ENCODE assay signal across 15 mouse cellular contexts in the genomic region with DNA sequence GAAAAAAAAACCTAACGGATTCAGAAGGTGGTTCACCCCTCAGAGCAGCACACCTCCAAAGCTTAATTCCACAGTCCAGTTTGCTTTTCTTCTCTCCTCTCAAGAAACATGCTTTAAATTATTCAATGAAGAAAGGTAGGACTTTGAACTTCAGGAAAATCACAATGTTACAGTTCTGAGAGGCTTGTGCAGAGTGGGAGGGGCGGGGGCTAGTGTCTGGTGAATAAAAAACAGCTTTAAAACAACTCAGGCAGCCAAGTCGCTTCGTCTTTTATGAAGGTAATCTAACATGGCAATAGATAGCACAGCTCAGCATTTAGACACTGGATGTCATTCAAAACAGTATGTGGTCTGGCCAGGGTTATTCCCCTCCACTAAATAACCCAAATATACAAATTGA.
"Had no signal": no experiment of that assay in that cellular context is flagged by ENCODE, and none has a peak within 500 bp of the region (broad histone marks: within the 10 kb centered on the region; RNA-seq: fewer than 3 reads in every experiment).

No protein-coding gene starts in this region.

- DNase-seq: liver; liver, embryonic 13.5 days; liver, postnatal 0 days; lung, postnatal 14 days; thymus, postnatal 14 days had no signal

- ATAC-seq: hindbrain, embryonic 16.5 days; inflammation-experienced regulatory T-cells, adult 6 months; liver, postnatal 0 days; midbrain, embryonic 15.5 days had no signal

- H3K4me1 ChIP-seq: liver, embryonic 13.5 days; lung, embryonic 15.5 days; midbrain, embryonic 15.5 days; neural tube, embryonic 12.5 days had no signal

- H3K4me3 ChIP-seq: limb, embryonic 12.5 days; liver, embryonic 13.5 days; lung, embryonic 15.5 days; megakaryocyte, embryonic 14.5 days; midbrain, embryonic 15.5 days; neural tube, embryonic 12.5 days had no signal

- H3K27ac ChIP-seq: limb, embryonic 12.5 days; liver, embryonic 13.5 days; lung, embryonic 15.5 days; macrophage; midbrain, embryonic 15.5 days; neural tube, embryonic 12.5 days; stomach, postnatal 0 days had no signal

- H3K9ac ChIP-seq: limb, embryonic 12.5 days; liver, embryonic 13.5 days; liver, postnatal 0 days; lung, embryonic 15.5 days; midbrain, embryonic 15.5 days; neural tube, embryonic 12.5 days had no signal

- H3K36me3 ChIP-seq: limb, embryonic 12.5 days; liver, embryonic 13.5 days; lung, embryonic 15.5 days; midbrain, embryonic 15.5 days; neural tube, embryonic 12.5 days had no signal

- H3K4me2 ChIP-seq: limb, embryonic 12.5 days; liver, embryonic 13.5 days; lung, embryonic 15.5 days; midbrain, embryonic 11.5 days; midbrain, embryonic 15.5 days; neural tube, embryonic 12.5 days had no signal

- H3K9me3 ChIP-seq: limb, embryonic 12.5 days; liver, embryonic 13.5 days; lung, embryonic 15.5 days; midbrain, embryonic 15.5 days; neural tube, embryonic 12.5 days had no signal

- H3K27me3 ChIP-seq: liver, embryonic 13.5 days; lung, embryonic 15.5 days; megakaryocyte, embryonic 14.5 days; midbrain, embryonic 15.5 days; neural tube, embryonic 12.5 days had no signal
